Mouse (Mus musculus) heart, embryonic 11.5 days (tissue): Measurements from ENCODE around the gene Mthfd1l. TPM values are rescaled to one million over a fixed set of nuclear protein-coding genes. Genes with fewer than 3 reads are reported as not detected.
A peak's percentile ranks its signal among the peaks of the same experiment; 100 is the strongest.

Experiments
- ATAC-seq: fragments of 200-750 bp; cut with Nextera tagmentation; replicated peaks from 2 replicates; pipeline ENCODE4 v1.8.0; 2017; ENCODE audit warnings: moderate library complexity; ENCODE audit not compliant: insufficient number of reproducible peaks, low FRiP score, low TSS enrichment
- H3K27ac ChIP-seq: fragments of 300-500 bp; sonication (generic); 2 replicates; pipeline ENCODE4 v1.5.1; 2014; ENCODE audit warnings: mild to moderate bottlenecking, low read depth, low read length
- H3K27me3 ChIP-seq: fragments of 300-500 bp; sonication (generic); 2 replicates; pipeline ENCODE4 v1.6.1; 2014; ENCODE audit warnings: mild to moderate bottlenecking, low read length, mixed read lengths; ENCODE audit not compliant: control insufficient read depth, insufficient read depth
- H3K36me3 ChIP-seq: fragments of 300-500 bp; sonication (generic); 2 replicates; pipeline ENCODE4 v1.6.1; 2014; ENCODE audit warnings: mild to moderate bottlenecking, low read length, moderate library complexity, mixed read lengths; ENCODE audit not compliant: control insufficient read depth, insufficient read depth
- H3K4me1 ChIP-seq: fragments of 300-500 bp; sonication (generic); 2 replicates; pipeline ENCODE4 v1.6.1; 2014; ENCODE audit warnings: low read length; ENCODE audit not compliant: control insufficient read depth, insufficient read depth
- H3K4me2 ChIP-seq: fragments of 300-500 bp; sonication (generic); 2 replicates; pipeline ENCODE4 v1.6.1; 2014; ENCODE audit warnings: mild to moderate bottlenecking, moderate library complexity
- H3K4me3 ChIP-seq: fragments of 300-500 bp; sonication (generic); 2 replicates; pipeline ENCODE4 v1.5.1; 2014; ENCODE audit warnings: low read depth, low read length
- H3K9ac ChIP-seq: fragments of 300-500 bp; sonication (generic); 2 replicates; pipeline ENCODE4 v1.6.1; 2014; ENCODE audit warnings: mild to moderate bottlenecking, low read depth, low read length, moderate library complexity
- H3K9me3 ChIP-seq: fragments of 300-500 bp; sonication (generic); replicated peaks from 2 replicates; pipeline ENCODE4 v1.6.1; 2016; ENCODE audit warnings: low read length; ENCODE audit not compliant: control insufficient read depth
- WGBS: fragments of 180-500 bp; shearing (Covaris S2); extraction: QIAGEN DNeasy Blood & Tissue Kit; methylation state at CpG from one replicate; pipeline ENCODE4 v1.1.7; 2014; ENCODE audit not compliant: insufficient replicate concordance; 5-methylcytosine and 5-hydroxymethylcytosine counted together
- polyA plus RNA-seq: library from polyadenylated mRNA; unstranded; fragments of >200 nt; fragmentation: Nextera tagmentation; extraction: Ambion mirVana; gene quantifications from 2 replicates; pipeline ENCODE4 v1.2.1, GENCODE M21; 2014

The Mthfd1l gene
- polyA plus RNA-seq, 1 experiment from 2014 or later = 18.0 TPM

- H3K9ac ChIP-seq = no peak overlapping the region
- H3K9me3 ChIP-seq = no peaks in the 10 kb centered on the region
- H3K36me3 ChIP-seq = no peaks in the 10 kb centered on the region
- no peak overlapping the region for H3K4me3 ChIP-seq
- H3K4me2 ChIP-seq = no peak overlapping the region
- H3K27me3 ChIP-seq = no peaks in the 10 kb centered on the region
- WGBS = 73% methylated on average over 8 of the region's 8 CpGs
- H3K27ac ChIP-seq = 0 out of 2 replicates have a peak overlapping the region, but pooled peaks have one; percentile 74
- ATAC-seq = no peak
- peaks cover 14% of the 10 kb centered on the region for H3K4me1 ChIP-seq
Observed at GRCm38 (mm10) chr10:4159541-4160090, 186.7 kb downstream of the Mthfd1l start.

GRCm38 (mm10) chr10:4160242-4160785, 187.4 kb downstream of the Mthfd1l start:
- WGBS = 44% methylated on average over 13 of the region's 13 CpGs
- H3K36me3 ChIP-seq = no peaks in the 10 kb centered on the region
- ATAC-seq = peak; percentile 39; the same call in 1 of the 2 replicates
- H3K27ac ChIP-seq = peak overlapping the region; percentile 74; the same call in 1 of the 2 replicates
- H3K9ac ChIP-seq = 0 out of 2 replicates have a peak overlapping the region, but pooled peaks have one; percentile 8
- H3K4me2 ChIP-seq = 0 out of 2 replicates have a peak overlapping the region, but pooled peaks have one; percentile 22
- H3K9me3 ChIP-seq = no peaks in the 10 kb centered on the region
- no peak overlapping the region for H3K4me3 ChIP-seq
- no peaks in the 10 kb centered on the region for H3K27me3 ChIP-seq
- H3K4me1 ChIP-seq = peaks cover 14% of the 10 kb centered on the region

- no peak overlapping the region for H3K4me2 ChIP-seq
- peaks cover 14% of the 10 kb centered on the region for H3K4me1 ChIP-seq
- H3K9me3 ChIP-seq = no peaks in the 10 kb centered on the region
- no peaks in the 10 kb centered on the region for H3K36me3 ChIP-seq
- no peak overlapping the region for H3K9ac ChIP-seq
- no peak for ATAC-seq
- H3K27ac ChIP-seq = no peak overlapping the region
- H3K4me3 ChIP-seq = no peak overlapping the region
- WGBS = 71% methylated on average over 2 of the region's 2 CpGs
- H3K27me3 ChIP-seq = no peaks in the 10 kb centered on the region
Observed at GRCm38 (mm10) chr10:4162049-4162448, 189.1 kb downstream of the Mthfd1l start.

GRCm38 (mm10) chr10:4162976-4163375, 190.1 kb downstream of the Mthfd1l start:
- no peak for ATAC-seq
- H3K4me1 ChIP-seq = peaks cover 14% of the 10 kb centered on the region
- H3K9ac ChIP-seq = no peak overlapping the region
- no peaks in the 10 kb centered on the region for H3K36me3 ChIP-seq
- no peaks in the 10 kb centered on the region for H3K9me3 ChIP-seq
- 91% methylated on average over 3 of the region's 3 CpGs for WGBS
- no peak overlapping the region for H3K27ac ChIP-seq
- no peak overlapping the region for H3K4me3 ChIP-seq
- no peaks in the 10 kb centered on the region for H3K27me3 ChIP-seq
- no peak overlapping the region for H3K4me2 ChIP-seq

- no peaks in the 10 kb centered on the region for H3K36me3 ChIP-seq
- no peaks in the 10 kb centered on the region for H3K27me3 ChIP-seq
- peaks cover 17% of the 10 kb centered on the region for H3K4me1 ChIP-seq
- H3K4me3 ChIP-seq = no peak overlapping the region
- no peak overlapping the region for H3K4me2 ChIP-seq
- WGBS = 83% methylated on average over 9 of the region's 9 CpGs
- no peak for ATAC-seq
- H3K9me3 ChIP-seq = no peaks in the 10 kb centered on the region
- no peak overlapping the region for H3K9ac ChIP-seq
- no peak overlapping the region for H3K27ac ChIP-seq
Observed at GRCm38 (mm10) chr10:4164681-4165080, 191.8 kb downstream of the Mthfd1l start.

GRCm38 (mm10) chr10:4168222-4168798, 195.4 kb downstream of the Mthfd1l start:
- H3K27ac ChIP-seq = no peak overlapping the region
- H3K36me3 ChIP-seq = no peaks in the 10 kb centered on the region
- H3K9ac ChIP-seq = no peak overlapping the region
- no peak for ATAC-seq
- no peaks in the 10 kb centered on the region for H3K9me3 ChIP-seq
- no peak overlapping the region for H3K4me3 ChIP-seq
- 26% methylated on average over 5 of the region's 5 CpGs for WGBS
- H3K27me3 ChIP-seq = no peaks in the 10 kb centered on the region
- no peak overlapping the region for H3K4me2 ChIP-seq
- H3K4me1 ChIP-seq = peaks cover 4% of the 10 kb centered on the region; the same call in 1 of the 2 replicates

DNA sequence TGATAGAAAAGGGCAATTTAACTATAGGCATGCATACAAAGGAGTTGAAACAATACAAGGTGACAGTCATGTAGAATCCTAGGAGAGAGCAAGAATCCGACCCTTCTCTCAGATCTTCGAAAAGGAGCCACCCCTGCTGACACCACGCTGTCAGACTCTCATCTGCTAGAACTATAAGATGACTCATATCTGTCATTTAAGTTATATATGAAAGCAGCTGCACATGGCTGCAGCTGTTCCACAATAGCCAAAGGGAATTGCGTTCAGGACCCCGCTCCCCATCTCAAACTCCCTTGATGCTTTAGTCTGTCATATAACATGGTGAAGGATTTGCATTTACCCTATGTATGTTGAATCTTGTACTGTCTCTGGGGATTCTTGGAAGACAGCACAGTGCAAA, 201.3 kb downstream of the Mthfd1l start:
- Histone ChIP-seq H3K9ac (no peak overlapping the region), H3K36me3 (no peaks in the 10 kb centered on the region), H3K27ac (no peak overlapping the region), H3K27me3 (no peaks in the 10 kb centered on the region), H3K4me2 (no peak overlapping the region), H3K4me1 (no peaks in the 10 kb centered on the region), H3K9me3 (no peaks in the 10 kb centered on the region), H3K4me3 (no peak overlapping the region)
- WGBS = 81% methylated on average over 5 of the region's 5 CpGs
- no peak for ATAC-seq

DNA sequence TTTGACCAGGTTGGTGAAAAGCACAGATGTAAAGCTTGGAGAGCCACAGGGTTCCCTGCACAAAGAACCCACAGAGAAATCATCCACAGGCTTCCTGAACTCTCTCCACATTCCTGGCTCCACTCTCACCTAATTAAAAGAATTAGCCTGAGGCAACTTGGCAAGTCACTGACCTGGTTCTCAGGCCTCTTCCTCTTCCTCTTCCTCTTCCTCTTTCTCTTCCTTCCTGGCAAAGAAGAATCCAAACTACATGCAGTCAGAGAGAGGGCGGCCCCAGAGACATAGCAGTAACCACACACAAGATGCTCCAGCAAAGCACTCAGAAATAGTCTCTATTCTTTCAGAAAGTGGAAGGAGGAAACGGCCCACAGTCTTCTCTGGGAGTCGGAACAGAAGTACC, 201.8 kb downstream of the Mthfd1l start:
- Histone ChIP-seq H3K4me3 (no peak overlapping the region), H3K36me3 (no peaks in the 10 kb centered on the region), H3K9ac (no peak overlapping the region), H3K9me3 (no peaks in the 10 kb centered on the region), H3K27ac (no peak overlapping the region), H3K4me1 (no peaks in the 10 kb centered on the region), H3K4me2 (no peak overlapping the region), H3K27me3 (no peaks in the 10 kb centered on the region)
- 67% methylated on average over 3 of the region's 3 CpGs for WGBS
- no peak for ATAC-seq
